Mouse (Mus musculus): ENCODE results near the gene Tchp. TPM values are rescaled to one million over a fixed set of nuclear protein-coding genes. Genes with fewer than 3 reads are reported as not detected.

The Tchp gene
- total and polyA plus RNA-seq, 2 experiments from 2014 or later: 0.50 to 4.4 TPM

GRCm38 (mm10) chr5:114719003-114719927, 11.7 kb downstream of the Tchp start:
- Histone ChIP-seq H3K4me2 (ENCODE audit: low read depth, low read length) (no peak overlapping the region), H3K9me3 (replicated peaks; ENCODE audit: control insufficient read depth, low read length) (no peaks in the 10 kb centered on the region; the same call in 1 of the 2 replicates), H3K9ac (replicated peaks; ENCODE audit: low read depth, low read length) (no peak overlapping the region), H3K4me3 (ENCODE audit: low read depth, low read length) (no peak overlapping the region), H3K27ac (ENCODE audit: low read depth) (no peak overlapping the region), H3K27me3 (ENCODE audit: control insufficient read depth, insufficient read depth, low read length) (no peaks in the 10 kb centered on the region), H3K4me1 (ENCODE audit: control insufficient read depth, insufficient read depth) (no peaks in the 10 kb centered on the region), H3K36me3 (replicated peaks; ENCODE audit: control insufficient read depth, insufficient read depth, low read length) (peaks cover 81% of the 10 kb centered on the region)
- TF ChIP-seq EP300 (IDR thresholded peaks at IDR 0.05; ENCODE audit: low read depth): no peak
- TF ChIP-seq CTCF (IDR thresholded peaks at IDR 0.05; ENCODE audit: low read depth): no peak
- ATAC-seq (ENCODE audit: insufficient read depth, low read depth): no peak
- DNase-seq (ENCODE audit: low spot score): no peak
- WGBS: 82% methylated on average over 20 of the region's 20 CpGs

GRCm38 (mm10) chr5:114719928-114720270, 12.3 kb downstream of the Tchp start:
- 87% methylated on average over 6 of the region's 6 CpGs for WGBS
- no peak for ATAC-seq (ENCODE audit: insufficient read depth, low read depth)
- H3K36me3 ChIP-seq (replicated peaks; ENCODE audit: control insufficient read depth, insufficient read depth, low read length): peaks cover 75% of the 10 kb centered on the region

GRCm38 (mm10) chr5:114720784-114721183, 13.2 kb downstream of the Tchp start:
- WGBS: 92% methylated on average over 11 of the region's 11 CpGs
- Histone ChIP-seq H3K27me3 (ENCODE audit: control insufficient read depth, insufficient read depth, low read length) (no peaks in the 10 kb centered on the region), H3K4me2 (ENCODE audit: low read depth, low read length) (no peak overlapping the region), H3K36me3 (replicated peaks; ENCODE audit: control insufficient read depth, insufficient read depth, low read length) (peaks cover 71% of the 10 kb centered on the region), H3K4me1 (ENCODE audit: control insufficient read depth, insufficient read depth) (no peaks in the 10 kb centered on the region), H3K4me3 (ENCODE audit: low read depth, low read length) (no peak overlapping the region), H3K27ac (ENCODE audit: low read depth) (no peak overlapping the region), H3K9ac (replicated peaks; ENCODE audit: low read depth, low read length) (no peak overlapping the region), H3K9me3 (replicated peaks; ENCODE audit: control insufficient read depth, low read length) (no peaks in the 10 kb centered on the region; the same call in 1 of the 2 replicates)
- no peak for ATAC-seq (ENCODE audit: insufficient read depth, low read depth)
- no peak for TF ChIP-seq EP300 (IDR thresholded peaks at IDR 0.05; ENCODE audit: low read depth)
- DNase-seq (ENCODE audit: low spot score): no peak

More at GRCm38 (mm10) chr5:114719928-114720270, 12.3 kb downstream of the Tchp start:
- no peaks in the 10 kb centered on the region for H3K27me3 ChIP-seq (ENCODE audit: control insufficient read depth, insufficient read depth, low read length)
- no peak overlapping the region for H3K9ac ChIP-seq (replicated peaks; ENCODE audit: low read depth, low read length)
- H3K4me1 ChIP-seq (ENCODE audit: control insufficient read depth, insufficient read depth): no peaks in the 10 kb centered on the region
- no peak overlapping the region for H3K4me2 ChIP-seq (ENCODE audit: low read depth, low read length)
- H3K4me3 ChIP-seq (ENCODE audit: low read depth, low read length): no peak overlapping the region
- no peak for DNase-seq (ENCODE audit: low spot score)
- H3K27ac ChIP-seq (ENCODE audit: low read depth): no peak overlapping the region
- TF ChIP-seq EP300 (IDR thresholded peaks at IDR 0.05; ENCODE audit: low read depth) (no peak), CTCF (IDR thresholded peaks at IDR 0.05; ENCODE audit: low read depth) (no peak)
- no peaks in the 10 kb centered on the region; the same call in 1 of the 2 replicates for H3K9me3 ChIP-seq (replicated peaks; ENCODE audit: control insufficient read depth, low read length)

- Histone ChIP-seq H3K36me3 (replicated peaks; ENCODE audit: control insufficient read depth, insufficient read depth, low read length) (peaks cover 59% of the 10 kb centered on the region), H3K9ac (replicated peaks; ENCODE audit: low read depth, low read length) (no peak overlapping the region), H3K4me2 (ENCODE audit: low read depth, low read length) (no peak overlapping the region), H3K27me3 (ENCODE audit: control insufficient read depth, insufficient read depth, low read length) (no peaks in the 10 kb centered on the region), H3K4me3 (ENCODE audit: low read depth, low read length) (no peak overlapping the region), H3K4me1 (ENCODE audit: control insufficient read depth, insufficient read depth) (no peaks in the 10 kb centered on the region), H3K27ac (ENCODE audit: low read depth) (no peak overlapping the region), H3K9me3 (replicated peaks; ENCODE audit: control insufficient read depth, low read length) (no peaks in the 10 kb centered on the region; the same call in 1 of the 2 replicates)
- ATAC-seq (ENCODE audit: insufficient read depth, low read depth) (no peak), DNase-seq (ENCODE audit: low spot score) (no peak)
- TF ChIP-seq EP300 (IDR thresholded peaks at IDR 0.05; ENCODE audit: low read depth): no peak
- 85% methylated on average over 10 of the region's 10 CpGs for WGBS
Observed at GRCm38 (mm10) chr5:114721969-114722368, 14.4 kb downstream of the Tchp start.

- DNase-seq (ENCODE audit: low spot score) (no peak), ATAC-seq (ENCODE audit: insufficient read depth, low read depth) (no peak)
- no peak overlapping the region for H3K4me3 ChIP-seq (ENCODE audit: low read depth, low read length)
- TF ChIP-seq EP300 (IDR thresholded peaks at IDR 0.05; ENCODE audit: low read depth) (no peak), CTCF (IDR thresholded peaks at IDR 0.05; ENCODE audit: low read depth) (no peak)
- H3K36me3 ChIP-seq (replicated peaks; ENCODE audit: control insufficient read depth, insufficient read depth, low read length): peaks cover 57% of the 10 kb centered on the region
- H3K27ac ChIP-seq (ENCODE audit: low read depth): no peak overlapping the region
- no peaks in the 10 kb centered on the region for H3K4me1 ChIP-seq (ENCODE audit: control insufficient read depth, insufficient read depth)
- H3K9ac ChIP-seq (replicated peaks; ENCODE audit: low read depth, low read length): no peak overlapping the region
- WGBS: 90% methylated on average over 13 of the region's 13 CpGs
- H3K27me3 ChIP-seq (ENCODE audit: control insufficient read depth, insufficient read depth, low read length): no peaks in the 10 kb centered on the region
- H3K9me3 ChIP-seq (replicated peaks; ENCODE audit: control insufficient read depth, low read length): no peaks in the 10 kb centered on the region; the same call in 1 of the 2 replicates
- H3K4me2 ChIP-seq (ENCODE audit: low read depth, low read length): no peak overlapping the region
Observed at GRCm38 (mm10) chr5:114722846-114723245, 15.3 kb downstream of the Tchp start.
